Mouse (Mus musculus) thymus, postnatal 4 days (tissue): Measurements from ENCODE around the gene Podxl2.

Experiments
- DNase-seq: peaks from one replicate; pipeline ENCODE4 v3.0.0; 2021

Podxl2 gene

GRCm38 (mm10) chr6:88794561-88794971 lies 80.3 kb downstream of the Podxl2 start:
- no peak for DNase-seq

- DNase-seq = no peak
Measured at GRCm38 (mm10) chr6:88793872-88794271, 81.0 kb downstream of the Podxl2 start.

- no peak for DNase-seq
Measured at GRCm38 (mm10) chr6:88793243-88793642, 81.6 kb downstream of the Podxl2 start.
